Mouse (Mus musculus) heart, embryonic 16.5 days (tissue): ENCODE data around the gene Nanos2. TPM values are rescaled to one million over a fixed set of nuclear protein-coding genes. Genes with fewer than 3 reads are reported as not detected.

ENCODE experiments used
- ATAC-seq: fragments of 200-750 bp; cut with Nextera tagmentation; replicated peaks from 2 replicates; pipeline ENCODE4 v1.8.0; 2017; ENCODE audit warnings: moderate number of reproducible peaks; ENCODE audit not compliant: insufficient read depth, low FRiP score; ENCODE audit errors: extremely low read depth
- H3K27ac ChIP-seq: fragments of 300-500 bp; sonication (generic); 2 replicates; pipeline ENCODE4 v1.5.1; 2014; ENCODE audit warnings: mild to moderate bottlenecking, low read length, control low read depth, moderate library complexity
- H3K27me3 ChIP-seq: fragments of 300-500 bp; sonication (generic); 2 replicates; pipeline ENCODE4 v1.6.1; 2014; ENCODE audit warnings: low read length, mixed read lengths; ENCODE audit not compliant: control insufficient read depth, insufficient read depth
- H3K36me3 ChIP-seq: fragments of 300-500 bp; sonication (generic); 2 replicates; pipeline ENCODE4 v1.6.1; 2014; ENCODE audit not compliant: control insufficient read depth, insufficient read depth
- H3K4me1 ChIP-seq: fragments of 300-500 bp; sonication (generic); 2 replicates; pipeline ENCODE4 v1.6.1; 2014; ENCODE audit warnings: low read length, mixed read lengths; ENCODE audit not compliant: control insufficient read depth, insufficient read depth
- H3K4me2 ChIP-seq: fragments of 300-500 bp; sonication (generic); 2 replicates; pipeline ENCODE4 v1.6.1; 2014; ENCODE audit warnings: low read depth, mild to moderate bottlenecking, control low read depth, low read length
- H3K4me3 ChIP-seq: fragments of 300-500 bp; sonication (generic); 2 replicates; pipeline ENCODE4 v1.5.1; 2014; ENCODE audit warnings: mild to moderate bottlenecking, control low read depth, low read length
- H3K9ac ChIP-seq: fragments of 300-500 bp; sonication (generic); 2 replicates; pipeline ENCODE4 v1.6.1; 2014; ENCODE audit warnings: low read length, control low read depth
- H3K9me3 ChIP-seq: fragments of 300-500 bp; sonication (generic); replicated peaks from 2 replicates; pipeline ENCODE4 v1.6.1; 2016; ENCODE audit warnings: low read length; ENCODE audit not compliant: control insufficient read depth
- WGBS: fragments of 180-500 bp; shearing (Covaris S2); extraction: QIAGEN DNeasy Blood & Tissue Kit; methylation state at CpG from one replicate; pipeline ENCODE4 v1.1.7; 2014; 5-methylcytosine and 5-hydroxymethylcytosine counted together
- polyA plus RNA-seq: library from polyadenylated mRNA; unstranded; fragments of >200 nt; fragmentation: Nextera tagmentation; extraction: Ambion mirVana; gene quantifications from 2 replicates; pipeline ENCODE4 v1.2.1, GENCODE M21; 2015

Nanos2 gene
- polyA plus RNA-seq, 1 experiment from 2014 or later = not detected

- WGBS = 44% methylated on average over 18 of the region's 18 CpGs
- ATAC-seq = no peak
- Histone ChIP-seq H3K27me3 (peaks cover 26% of the 10 kb centered on the region), H3K9me3 (no peaks in the 10 kb centered on the region), H3K4me3 (no peak overlapping the region), H3K4me2 (no peak overlapping the region), H3K4me1 (peaks cover 18% of the 10 kb centered on the region), H3K9ac (no peak overlapping the region), H3K27ac (no peak overlapping the region), H3K36me3 (no peaks in the 10 kb centered on the region)
Observed at GRCm38 (mm10) chr7:19022189-19022958, 35.2 kb downstream of the Nanos2 start.

GRCm38 (mm10) chr7:19023357-19023814 is 36.2 kb downstream of the Nanos2 start, which contains the start of gene Foxa3:
Gene Foxa3, minus strand, starts transcription at chr7:19023538.
- Histone ChIP-seq H3K4me1 (peaks cover 18% of the 10 kb centered on the region), H3K4me3 (peak within 1 kb of the TSS; percentile 93), H3K27me3 (peaks cover 26% of the 10 kb centered on the region), H3K36me3 (no peaks in the 10 kb centered on the region), H3K9ac (peak within 1 kb of the TSS; percentile 97), H3K4me2 (peak within 1 kb of the TSS; percentile 95), H3K9me3 (no peaks in the 10 kb centered on the region), H3K27ac (peak within 1 kb of the TSS; percentile 65)
- no peak for ATAC-seq
- 2% methylated on average over 30 of the region's 30 CpGs for WGBS

DNA sequence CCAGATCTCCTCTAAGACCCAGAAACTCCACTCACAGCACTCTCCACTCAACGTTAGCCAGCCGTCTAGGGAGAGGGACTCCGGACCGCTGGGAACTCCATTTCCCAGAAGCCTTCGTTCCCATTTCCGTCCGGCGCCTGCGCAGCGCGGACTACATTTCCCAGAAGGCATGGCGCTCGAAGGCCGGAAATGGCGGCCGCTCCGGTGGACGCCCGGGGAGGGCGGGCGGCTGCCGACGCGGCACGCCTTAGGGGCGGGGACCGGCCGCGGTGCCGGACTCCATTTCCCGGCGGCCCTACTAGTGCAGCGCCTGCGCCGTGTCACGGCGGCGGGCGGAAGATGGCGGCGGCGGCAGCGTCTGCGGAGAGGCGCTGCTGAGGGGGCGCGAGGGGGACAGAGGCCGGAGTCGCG is 36.9 kb downstream of the Nanos2 start, which contains the start of gene Sympk:
Gene Sympk, plus strand, starts transcription at position 282 of the 411 bp plus-strand sequence.
- H3K4me3 ChIP-seq = peak within 1 kb of the TSS; percentile 93
- H3K27me3 ChIP-seq = peaks cover 26% of the 10 kb centered on the region
- H3K4me1 ChIP-seq = peaks cover 18% of the 10 kb centered on the region
- peak; percentile 95 for ATAC-seq
- 1% methylated on average over 50 of the region's 50 CpGs for WGBS
- peak within 1 kb of the TSS; percentile 65 for H3K27ac ChIP-seq
- H3K4me2 ChIP-seq = peak within 1 kb of the TSS; percentile 95
- H3K9ac ChIP-seq = peak within 1 kb of the TSS; percentile 97
- H3K9me3 ChIP-seq = no peaks in the 10 kb centered on the region
- peaks cover under 1% of the 10 kb centered on the region; the same call in 1 of the 2 replicates for H3K36me3 ChIP-seq

DNA sequence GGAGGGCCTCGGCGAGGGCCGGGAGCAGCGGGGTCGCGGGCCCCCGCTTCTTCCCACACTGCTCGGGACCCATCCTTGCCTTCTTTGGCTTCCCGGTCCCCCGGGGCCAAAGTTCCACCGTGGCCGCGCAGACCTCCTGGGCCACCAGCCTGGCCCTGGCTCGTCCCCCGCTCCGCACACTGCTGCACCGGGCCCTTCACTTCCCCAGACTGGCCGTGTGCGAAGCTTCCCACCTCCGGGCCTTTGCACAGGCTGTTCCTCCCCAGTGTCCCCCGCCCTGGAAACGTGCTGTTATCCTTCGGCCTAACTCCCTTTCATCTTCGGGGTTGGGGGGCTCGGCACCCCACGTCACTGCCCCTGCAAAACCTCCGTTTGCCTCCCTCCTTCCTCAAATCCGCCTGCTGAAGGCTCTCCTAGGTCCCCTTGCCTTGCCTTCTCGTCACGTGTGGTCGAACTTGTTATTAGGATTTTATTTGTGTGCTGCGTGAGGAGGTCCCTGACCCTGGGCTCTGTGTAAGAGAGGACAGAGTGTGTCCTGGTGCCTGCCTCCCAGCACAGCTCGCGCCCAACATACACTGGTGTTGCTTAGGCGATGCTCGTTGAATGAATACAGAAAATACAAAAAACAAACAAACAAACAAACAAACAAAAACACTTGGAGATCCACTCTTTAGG is 37.5 kb downstream of the Nanos2 start:
- peak overlapping the region; percentile 95 for H3K4me2 ChIP-seq
- 1% methylated on average over 29 of the region's 36 CpGs for WGBS
- ATAC-seq = peak; percentile 41
- peaks cover 18% of the 10 kb centered on the region for H3K4me1 ChIP-seq
- peaks cover 23% of the 10 kb centered on the region for H3K27me3 ChIP-seq
- H3K9me3 ChIP-seq = no peaks in the 10 kb centered on the region
- peak overlapping the region; percentile 97 for H3K9ac ChIP-seq
- peak overlapping the region; percentile 93 for H3K4me3 ChIP-seq
- H3K36me3 ChIP-seq = peaks cover 7% of the 10 kb centered on the region
- H3K27ac ChIP-seq = peak overlapping the region; percentile 65

GRCm38 (mm10) chr7:19028067-19028466 is 40.9 kb downstream of the Nanos2 start:
- H3K4me3 ChIP-seq = no peak overlapping the region
- peaks cover 8% of the 10 kb centered on the region for H3K27me3 ChIP-seq
- H3K4me2 ChIP-seq = no peak overlapping the region
- no peak overlapping the region for H3K27ac ChIP-seq
- no peaks in the 10 kb centered on the region for H3K9me3 ChIP-seq
- no peak overlapping the region for H3K9ac ChIP-seq
- ATAC-seq = no peak
- peaks cover 29% of the 10 kb centered on the region for H3K36me3 ChIP-seq
- peaks cover 18% of the 10 kb centered on the region for H3K4me1 ChIP-seq

DNA sequence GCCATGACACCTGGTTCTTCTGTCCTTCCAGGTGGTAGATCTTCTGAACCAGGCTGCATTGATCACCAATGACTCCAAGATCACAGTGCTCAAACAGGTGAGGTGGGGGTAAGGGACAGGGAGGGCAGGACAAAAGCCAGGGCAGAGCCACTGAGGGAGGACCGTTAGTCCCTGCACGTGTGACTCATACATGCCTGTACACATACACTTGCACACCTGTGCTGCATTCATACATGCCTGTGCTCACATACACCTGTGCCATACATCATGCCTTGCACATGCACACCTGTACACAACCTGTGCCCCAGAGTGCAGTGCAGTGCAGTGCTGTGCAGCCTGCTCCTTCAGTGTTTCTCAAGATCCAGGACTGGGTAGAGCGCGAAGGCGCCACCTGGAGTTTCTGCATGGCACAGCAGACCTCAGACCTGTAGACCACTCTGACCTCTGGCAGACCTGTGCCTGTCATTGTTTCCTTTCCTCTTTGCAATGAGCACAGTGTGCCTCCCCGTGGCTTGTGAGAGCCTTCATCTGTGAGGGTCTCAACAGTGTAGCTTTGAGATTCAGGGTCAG is 42.0 kb downstream of the Nanos2 start:
- ATAC-seq = no peak
- no peak overlapping the region for H3K4me3 ChIP-seq
- no peak overlapping the region for H3K27ac ChIP-seq
- H3K27me3 ChIP-seq = no peaks in the 10 kb centered on the region
- peaks cover 32% of the 10 kb centered on the region for H3K36me3 ChIP-seq
- H3K9ac ChIP-seq = no peak overlapping the region
- 61% methylated on average over 6 of the region's 6 CpGs for WGBS
- H3K4me1 ChIP-seq = peaks cover 12% of the 10 kb centered on the region
- no peaks in the 10 kb centered on the region for H3K9me3 ChIP-seq
- no peak overlapping the region for H3K4me2 ChIP-seq

DNA sequence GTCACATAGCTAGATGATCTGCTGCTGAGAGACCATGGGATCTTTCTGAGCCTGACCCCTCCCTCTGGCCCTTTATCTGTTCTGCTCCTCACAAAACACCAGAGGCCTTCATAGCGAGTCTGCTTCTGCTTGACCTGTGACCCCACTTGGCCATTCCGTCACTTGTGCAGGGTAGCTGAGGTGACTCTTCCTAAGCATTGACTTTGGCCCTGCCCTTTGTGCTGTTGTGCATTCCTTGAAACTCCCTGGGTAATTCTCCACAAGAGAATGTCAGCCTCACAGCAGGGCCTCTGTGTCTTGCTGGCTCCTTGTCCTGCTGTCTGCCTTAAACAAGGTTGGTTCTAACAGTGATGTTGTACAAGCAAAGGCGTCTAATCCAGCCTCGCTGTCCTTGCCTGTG is 44.4 kb downstream of the Nanos2 start:
- no peaks in the 10 kb centered on the region for H3K27me3 ChIP-seq
- 65% methylated on average over 4 of the region's 4 CpGs for WGBS
- H3K9me3 ChIP-seq = no peaks in the 10 kb centered on the region
- H3K9ac ChIP-seq = no peak overlapping the region
- H3K4me3 ChIP-seq = no peak overlapping the region
- ATAC-seq = no peak
- H3K27ac ChIP-seq = no peak overlapping the region
- H3K4me1 ChIP-seq = no peaks in the 10 kb centered on the region
- H3K36me3 ChIP-seq = peaks cover 48% of the 10 kb centered on the region
- no peak overlapping the region for H3K4me2 ChIP-seq
